In the genomic region with DNA sequence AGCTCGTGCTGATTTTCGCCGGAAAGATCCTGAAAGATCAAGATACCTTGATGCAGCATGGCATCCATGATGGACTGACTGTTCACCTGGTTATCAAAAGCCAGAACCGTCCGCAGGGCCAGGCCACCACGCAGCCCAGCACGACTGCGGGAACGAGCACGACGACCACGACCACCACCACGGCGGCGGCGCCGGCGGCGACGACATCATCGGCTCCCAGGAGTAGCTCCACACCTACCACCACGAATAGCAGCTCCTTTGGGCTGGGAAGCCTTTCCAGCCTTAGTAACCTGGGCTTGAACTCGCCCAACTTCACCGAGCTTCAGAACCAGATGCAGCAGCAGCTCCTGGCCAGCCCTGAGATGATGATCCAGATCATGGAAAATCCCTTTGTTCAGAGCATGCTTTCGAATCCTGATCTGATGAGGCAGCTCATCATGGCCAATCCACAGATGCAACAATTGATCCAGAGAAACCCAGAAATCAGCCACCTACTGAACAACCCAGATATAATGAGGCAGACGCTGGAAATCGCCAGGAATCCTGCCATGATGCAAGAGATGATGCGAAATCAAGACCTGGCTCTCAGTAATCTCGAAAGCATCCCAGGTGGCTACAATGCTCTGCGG, we compare ENCODE assay signal across 10 mouse cellular contexts. TPM values are rescaled to one million over a fixed set of nuclear protein-coding genes. Genes with fewer than 3 reads are reported as not detected.
DNase-seq lines count a peak whose midpoint lies in the region; ATAC-seq lines count a peak whose summit lies in the region.
"Had no signal": no experiment of that assay in that cellular context is flagged by ENCODE, and none has a peak within 500 bp of the region (broad histone marks: within the 10 kb centered on the region; RNA-seq: fewer than 3 reads in every experiment).

No protein-coding gene starts in this region.

- DNase-seq in kidney, adult 9 months: peak; percentile 7
- DNase-seq in kidney, postnatal 36 days: no peak
- peak; percentile 38 for DNase-seq in brain, adult 2 months (ENCODE audit: low read depth, low spot score)
- peak; percentile 23 to 31 for DNase-seq in frontal cortex, postnatal 10 days (ENCODE audit: low spot score in 2 of 2)
- peak; percentile 34 for DNase-seq in retina, embryonic 14.5 days (ENCODE audit: low spot score)

- H3K4me3 ChIP-seq in kidney, embryonic 14.5 days (ENCODE audit: low read length): peak overlapping the region; percentile 63
- peak overlapping the region; percentile 67 for H3K4me3 ChIP-seq in liver, embryonic 15.5 days (replicated peaks)

- no peaks in the 10 kb centered on the region for H3K27me3 ChIP-seq in kidney, embryonic 14.5 days (ENCODE audit: control insufficient read depth, insufficient read depth, low read length)
- H3K27me3 ChIP-seq in liver, embryonic 15.5 days: no peaks in the 10 kb centered on the region

- peak overlapping the region; percentile 72 for H3K4me2 ChIP-seq in kidney, embryonic 14.5 days (replicated peaks; ENCODE audit: low read depth, low read length)
- peak overlapping the region; percentile 79 for H3K4me2 ChIP-seq in liver, embryonic 15.5 days

- WGBS in kidney, embryonic 14.5 days: 22% methylated on average over 30 of the region's 30 CpGs
- WGBS in liver, embryonic 15.5 days (ENCODE audit: insufficient replicate concordance): 21% methylated on average over 30 of the region's 30 CpGs

- no peaks in the 10 kb centered on the region for H3K9me3 ChIP-seq in kidney, embryonic 14.5 days (ENCODE audit: control insufficient read depth, low read length)
- no peaks in the 10 kb centered on the region for H3K9me3 ChIP-seq in liver, embryonic 15.5 days (replicated peaks)

- peak overlapping the region; percentile 94 for H3K27ac ChIP-seq in kidney, embryonic 14.5 days (ENCODE audit: low read depth, low read length)
- no peak overlapping the region for H3K27ac ChIP-seq in liver, embryonic 15.5 days (replicated peaks)

- no peaks in the 10 kb centered on the region for H3K4me1 ChIP-seq in kidney, embryonic 14.5 days (ENCODE audit: control insufficient read depth, insufficient read depth, low read length)
- H3K4me1 ChIP-seq in liver, embryonic 15.5 days (replicated peaks): peaks cover 16% of the 10 kb centered on the region

- ATAC-seq in kidney, embryonic 14.5 days (ENCODE audit: low FRiP score, low TSS enrichment): peak; percentile 47
- ATAC-seq in liver, embryonic 15.5 days (ENCODE audit: insufficient read depth): no peak
- no peak for ATAC-seq in granulocyte monocyte progenitor cell, adult 5-6 weeks (replicated peaks; ENCODE audit: poor library complexity, severe bottlenecking)

- H3K36me3 ChIP-seq in kidney, embryonic 14.5 days (ENCODE audit: control insufficient read depth, insufficient read depth, low read length): no peaks in the 10 kb centered on the region
- H3K36me3 ChIP-seq in liver, embryonic 15.5 days (replicated peaks): no peaks in the 10 kb centered on the region

- H3K9ac ChIP-seq in kidney, embryonic 14.5 days (ENCODE audit: low read depth, low read length): peak overlapping the region; percentile 78
- peak overlapping the region; percentile 63 for H3K9ac ChIP-seq in liver, embryonic 15.5 days

RNA-seq across cellular contexts. Expression of a gene that starts 0.8 kb away (rescaled TPM):
- 35.6 and 37.0 TPM in 2 replicates for polyA plus RNA-seq in kidney, embryonic 14.5 days (2014; fragmentation: Nextera tagmentation; extraction: Ambion mirVana)
- polyA plus RNA-seq in liver, embryonic 15.5 days (2015; fragmentation: Nextera tagmentation; extraction: Ambion mirVana): 3.1 and 3.6 TPM in 2 replicates
- total RNA-seq in granulocyte monocyte progenitor cell, adult 5-6 weeks (2014; fragmentation: Nextera tagmentation): 40.2 and 40.5 TPM in 2 replicates
- 4.4 and 8.1 TPM in 2 replicates for total RNA-seq in granulocyte monocyte progenitor cell, adult 5-6 weeks (2017)

RNA-seq across cellular contexts. Expression of a gene that starts 59.6 kb away (rescaled TPM):
- polyA plus RNA-seq in kidney, embryonic 14.5 days (2014; fragmentation: Nextera tagmentation; extraction: Ambion mirVana): not detected in 2 replicates
- not detected in 2 replicates for polyA plus RNA-seq in liver, embryonic 15.5 days (2015; fragmentation: Nextera tagmentation; extraction: Ambion mirVana)
- not detected in 2 replicates for total RNA-seq in granulocyte monocyte progenitor cell, adult 5-6 weeks (2014; fragmentation: Nextera tagmentation)
- not detected in 2 replicates for total RNA-seq in granulocyte monocyte progenitor cell, adult 5-6 weeks (2017)
- total RNA-seq: adrenal gland, adult 18-20 months; layer of hippocampus, postnatal 10 days had no signal

Comparison
In these comparisons a context has a peak if more than half of its experiments do, and no peak if none do; other contexts are left out.
1. DNase-seq: peak in kidney, adult 9 months (single experiment), brain, adult 2 months (single experiment), frontal cortex, postnatal 10 days (2 of 2) and retina, embryonic 14.5 days (single experiment); none in kidney, postnatal 36 days (0 of 2).